ENCODE assay signal across 11 mouse cellular contexts in genomic region chr14:31324851-31325250, GRCm38 (mm10). TPM values are rescaled to one million over a fixed set of nuclear protein-coding genes. Genes with fewer than 3 reads are reported as not detected.
A peak's percentile ranks its signal among the peaks of the same experiment; 100 is the strongest.
DNase-seq lines count a peak whose midpoint lies in the region; ATAC-seq and TF ChIP-seq lines count a peak whose summit lies in the region.
"Had no signal": no experiment of that assay in that cellular context is flagged by ENCODE, and none has a peak within 500 bp of the region (broad histone marks: within the 10 kb centered on the region; RNA-seq: fewer than 3 reads in every experiment).

No protein-coding gene starts in this region.

- H3K9me3 ChIP-seq in limb, embryonic 10.5 days (replicated peaks): no peaks in the 10 kb centered on the region
- no peaks in the 10 kb centered on the region for H3K9me3 ChIP-seq in forebrain, embryonic 13.5 days (replicated peaks)
- H3K9me3 ChIP-seq: megakaryocyte, embryonic 14.5 days had no signal

- TF ChIP-seq POLR2A in testis, adult 2 months (IDR thresholded peaks at IDR 0.05; ENCODE audit: control insufficient read depth, low read depth, low read length): no peak

- peaks cover 1% of the 10 kb centered on the region for H3K36me3 ChIP-seq in testis, adult 2 months (ENCODE audit: control insufficient read depth, insufficient read depth, low read length)
- no peaks in the 10 kb centered on the region for H3K36me3 ChIP-seq in limb, embryonic 10.5 days
- no peaks in the 10 kb centered on the region for H3K36me3 ChIP-seq in forebrain, embryonic 13.5 days (ENCODE audit: poor library complexity, severe bottlenecking)

- no peak overlapping the region for H3K4me3 ChIP-seq in gastrocnemius, adult 2 months
- peak overlapping the region; percentile 90 for H3K4me3 ChIP-seq in testis, adult 2 months (ENCODE audit: control insufficient read depth, low read depth, low read length)
- no peak overlapping the region for H3K4me3 ChIP-seq in limb, embryonic 10.5 days
- no peak overlapping the region for H3K4me3 ChIP-seq in forebrain, embryonic 13.5 days

- H3K27me3 ChIP-seq in testis, adult 2 months (ENCODE audit: control insufficient read depth, insufficient read depth, low read length): no peaks in the 10 kb centered on the region
- no peaks in the 10 kb centered on the region; the same call in 1 of the 2 replicates for H3K27me3 ChIP-seq in limb, embryonic 10.5 days (ENCODE audit: low read depth, poor library complexity, severe bottlenecking)
- H3K27me3 ChIP-seq in forebrain, embryonic 13.5 days: 0 out of 2 replicates have a peak, but pooled peaks cover 4% of the 10 kb centered on the region

- DNase-seq in gastrocnemius, adult 2 months: no peak
- no peak for DNase-seq in gastrocnemius, postnatal 25 days
- no peak for DNase-seq in testis, postnatal 14 days (ENCODE audit: low spot score)
- DNase-seq in limb, embryonic 10.5 days (ENCODE audit: low spot score): peak; percentile 31
- no peak for DNase-seq in right cerebral cortex, adult 18-20 months
- no peak for DNase-seq in retina, postnatal 1 day
- DNase-seq: layer of hippocampus, postnatal 36 days had no signal

- peaks cover 21% of the 10 kb centered on the region for H3K4me1 ChIP-seq in testis, adult 2 months (ENCODE audit: control insufficient read depth, insufficient read depth, low read length)
- H3K4me1 ChIP-seq in limb, embryonic 10.5 days: peaks cover 11% of the 10 kb centered on the region
- 0 out of 2 replicates have a peak, but pooled peaks cover 5% of the 10 kb centered on the region for H3K4me1 ChIP-seq in forebrain, embryonic 13.5 days

- H3K9ac ChIP-seq in forebrain, embryonic 13.5 days: no peak overlapping the region

- WGBS in limb, embryonic 10.5 days: 58% methylated on average over 10 of the region's 10 CpGs
- WGBS in forebrain, embryonic 13.5 days: 73% methylated on average over 10 of the region's 10 CpGs

- no peak for ATAC-seq in forebrain, embryonic 13.5 days
- ATAC-seq: hindbrain, embryonic 16.5 days had no signal

- no peak overlapping the region for H3K4me2 ChIP-seq in forebrain, embryonic 13.5 days

- intact Hi-C loops in gastrocnemius, adult 2 months (cut with DNase I): no loop called here

- no peak overlapping the region for H3K27ac ChIP-seq in gastrocnemius, adult 2 months
- no peak overlapping the region for H3K27ac ChIP-seq in testis, adult 2 months (ENCODE audit: control insufficient read depth, insufficient read depth, low read depth, low read length)
- no peak overlapping the region for H3K27ac ChIP-seq in limb, embryonic 10.5 days
- H3K27ac ChIP-seq in forebrain, embryonic 13.5 days: no peak overlapping the region

- peak; percentile 46 for TF ChIP-seq CTCF in gastrocnemius, adult 2 months (IDR thresholded peaks at IDR 0.05)
- TF ChIP-seq CTCF in testis, adult 2 months (IDR thresholded peaks at IDR 0.05; ENCODE audit: control insufficient read depth, insufficient read depth, insufficient replicate concordance, low read depth, low read length): peak; percentile 34; the same call in 1 of the 2 replicates

RNA-seq across cellular contexts. Expression of gene Dnah1, which starts 1.2 kb away (rescaled TPM):
- total RNA-seq in gastrocnemius, adult 2 months (2021): under 1 TPM; 0.03 to 0.08 TPM
- total RNA-seq in gastrocnemius, postnatal 25 days (2021): under 1 TPM; 0.16 to 0.18 TPM
- polyA plus RNA-seq in testis, adult 2 months (2012; rRNA removed): 54.0 and 54.2 TPM in 2 replicates
- 3.6 and 5.6 TPM in 2 replicates for polyA plus RNA-seq in limb, embryonic 10.5 days (2016; fragmentation: Nextera tagmentation; extraction: Ambion mirVana)
- polyA plus RNA-seq in forebrain, embryonic 13.5 days (2015; fragmentation: Nextera tagmentation; extraction: Ambion mirVana): 3.8 and 5.1 TPM in 2 replicates

RNA-seq across cellular contexts. Expression of gene Capn7, which starts 11.6 kb away (rescaled TPM):
- total RNA-seq in gastrocnemius, adult 2 months (2021): 10 to 100 TPM; 29.4 to 33.6 TPM
- 10 to 100 TPM; 28.4 to 29.3 TPM for total RNA-seq in gastrocnemius, postnatal 25 days (2021)
- 6.5 and 8.5 TPM in 2 replicates for polyA plus RNA-seq in testis, adult 2 months (2012; rRNA removed)
- 22.8 and 31.1 TPM in 2 replicates for polyA plus RNA-seq in limb, embryonic 10.5 days (2016; fragmentation: Nextera tagmentation; extraction: Ambion mirVana)
- 44.2 and 48.7 TPM in 2 replicates for polyA plus RNA-seq in forebrain, embryonic 13.5 days (2015; fragmentation: Nextera tagmentation; extraction: Ambion mirVana)
